Mouse (Mus musculus): ENCODE data around the gene Dnhd1. TPM values are rescaled to one million over a fixed set of nuclear protein-coding genes. Genes with fewer than 3 reads are reported as not detected.
A peak's percentile ranks its signal among the peaks of the same experiment; 100 is the strongest.

The Dnhd1 gene
- polyA plus RNA-seq (2012; rRNA removed): 1.4 and 2.3 TPM in 2 replicates

GRCm38 (mm10) chr7:105650639-105651435 is at the start of gene Dnhd1:
TSS of gene Dnhd1 (plus strand) at chr7:105650827.
- peak; percentile 36 to 42 for DNase-seq (ENCODE audit: low read depth in 1 of 2, low spot score in 2 of 2)
- WGBS: 5% methylated on average over 17 of the region's 17 CpGs
- peak; percentile 29; the same call in 1 of the 2 replicates for TF ChIP-seq CTCF (IDR thresholded peaks at IDR 0.05; ENCODE audit: extremely low read depth, insufficient read depth, insufficient read length, insufficient replicate concordance)
- no peak for TF ChIP-seq POLR2A (IDR thresholded peaks at IDR 0.05; ENCODE audit: low read depth, low read length)

GRCm38 (mm10) chr7:105602860-105603623 is 47.6 kb upstream of the Dnhd1 start:
- TF ChIP-seq POLR2A (IDR thresholded peaks at IDR 0.05; ENCODE audit: low read depth, low read length) (no peak), CTCF (IDR thresholded peaks at IDR 0.05; ENCODE audit: extremely low read depth, insufficient read depth, insufficient read length, insufficient replicate concordance) (peak; percentile 54; the same call in 1 of the 2 replicates)
- Histone ChIP-seq H3K4me3 (ENCODE audit: extremely low read depth, insufficient read depth, insufficient read length) (no peak overlapping the region), H3K27ac (ENCODE audit: insufficient read depth, low read length) (no peak overlapping the region), H3K4me1 (ENCODE audit: control insufficient read depth, insufficient read depth, insufficient read length) (no peaks in the 10 kb centered on the region), H3K27me3 (ENCODE audit: control insufficient read depth, insufficient read depth, low read length) (no peaks in the 10 kb centered on the region), H3K36me3 (ENCODE audit: control insufficient read depth, insufficient read depth, low read length) (no peaks in the 10 kb centered on the region)
- WGBS: 45% methylated on average over 9 of the region's 9 CpGs
- peak; percentile 8 to 56 for DNase-seq (ENCODE audit: low read depth in 1 of 2, low spot score in 2 of 2)

More at GRCm38 (mm10) chr7:105650639-105651435, at the start of gene Dnhd1:
- H3K36me3 ChIP-seq (ENCODE audit: control insufficient read depth, insufficient read depth, low read length): no peaks in the 10 kb centered on the region; the same call in 1 of the 2 replicates
- peaks cover 3% of the 10 kb centered on the region; the same call in 1 of the 2 replicates for H3K4me1 ChIP-seq (ENCODE audit: control insufficient read depth, insufficient read depth, insufficient read length)
- peak within 1 kb of the TSS; percentile 53 for H3K4me3 ChIP-seq (ENCODE audit: extremely low read depth, insufficient read depth, insufficient read length)
- H3K27ac ChIP-seq (ENCODE audit: insufficient read depth, low read length): no peak within 1 kb of the TSS
- H3K27me3 ChIP-seq (ENCODE audit: control insufficient read depth, insufficient read depth, low read length): no peaks in the 10 kb centered on the region

GRCm38 (mm10) chr7:105608467-105608866 is 42.2 kb upstream of the Dnhd1 start:
- Histone ChIP-seq H3K4me3 (ENCODE audit: extremely low read depth, insufficient read depth, insufficient read length) (no peak overlapping the region), H3K4me1 (ENCODE audit: control insufficient read depth, insufficient read depth, insufficient read length) (no peaks in the 10 kb centered on the region), H3K36me3 (ENCODE audit: control insufficient read depth, insufficient read depth, low read length) (no peaks in the 10 kb centered on the region), H3K27me3 (ENCODE audit: control insufficient read depth, insufficient read depth, low read length) (no peaks in the 10 kb centered on the region), H3K27ac (ENCODE audit: insufficient read depth, low read length) (no peak overlapping the region)
- WGBS: 47% methylated on average over 3 of the region's 3 CpGs
- TF ChIP-seq CTCF (IDR thresholded peaks at IDR 0.05; ENCODE audit: extremely low read depth, insufficient read depth, insufficient read length, insufficient replicate concordance): no peak
- no peak for TF ChIP-seq POLR2A (IDR thresholded peaks at IDR 0.05; ENCODE audit: low read depth, low read length)
- no peak for DNase-seq (ENCODE audit: low read depth in 1 of 2, low spot score in 2 of 2)

GRCm38 (mm10) chr7:105611767-105612166 is 38.9 kb upstream of the Dnhd1 start:
- H3K36me3 ChIP-seq (ENCODE audit: control insufficient read depth, insufficient read depth, low read length): no peaks in the 10 kb centered on the region; the same call in 1 of the 2 replicates

GRCm38 (mm10) chr7:105614400-105614799 is 36.2 kb upstream of the Dnhd1 start:
- DNase-seq (ENCODE audit: low read depth in 1 of 2, low spot score in 2 of 2): no peak
- Histone ChIP-seq H3K4me1 (ENCODE audit: control insufficient read depth, insufficient read depth, insufficient read length) (no peaks in the 10 kb centered on the region), H3K36me3 (ENCODE audit: control insufficient read depth, insufficient read depth, low read length) (peaks cover 8% of the 10 kb centered on the region), H3K27me3 (ENCODE audit: control insufficient read depth, insufficient read depth, low read length) (no peaks in the 10 kb centered on the region), H3K4me3 (ENCODE audit: extremely low read depth, insufficient read depth, insufficient read length) (no peak overlapping the region), H3K27ac (ENCODE audit: insufficient read depth, low read length) (no peak overlapping the region)
- TF ChIP-seq CTCF (IDR thresholded peaks at IDR 0.05; ENCODE audit: extremely low read depth, insufficient read depth, insufficient read length, insufficient replicate concordance): no peak
- no peak for TF ChIP-seq POLR2A (IDR thresholded peaks at IDR 0.05; ENCODE audit: low read depth, low read length)
- 91% methylated on average over 1 of the region's 1 CpGs for WGBS

More at GRCm38 (mm10) chr7:105611767-105612166, 38.9 kb upstream of the Dnhd1 start:
- Histone ChIP-seq H3K27ac (ENCODE audit: insufficient read depth, low read length) (no peak overlapping the region), H3K4me1 (ENCODE audit: control insufficient read depth, insufficient read depth, insufficient read length) (no peaks in the 10 kb centered on the region), H3K27me3 (ENCODE audit: control insufficient read depth, insufficient read depth, low read length) (no peaks in the 10 kb centered on the region), H3K4me3 (ENCODE audit: extremely low read depth, insufficient read depth, insufficient read length) (no peak overlapping the region)
- TF ChIP-seq POLR2A (IDR thresholded peaks at IDR 0.05; ENCODE audit: low read depth, low read length) (no peak), CTCF (IDR thresholded peaks at IDR 0.05; ENCODE audit: extremely low read depth, insufficient read depth, insufficient read length, insufficient replicate concordance) (no peak)
- 91% methylated on average over 1 of the region's 1 CpGs for WGBS
- no peak for DNase-seq (ENCODE audit: low read depth in 1 of 2, low spot score in 2 of 2)

GRCm38 (mm10) chr7:105615720-105616119 is 34.9 kb upstream of the Dnhd1 start:
- no peak overlapping the region for H3K27ac ChIP-seq (ENCODE audit: insufficient read depth, low read length)
- H3K4me3 ChIP-seq (ENCODE audit: extremely low read depth, insufficient read depth, insufficient read length): no peak overlapping the region
- 100% methylated on average over 1 of the region's 1 CpGs for WGBS
- peaks cover 8% of the 10 kb centered on the region for H3K36me3 ChIP-seq (ENCODE audit: control insufficient read depth, insufficient read depth, low read length)
- DNase-seq (ENCODE audit: low read depth in 1 of 2, low spot score in 2 of 2): no peak
- no peaks in the 10 kb centered on the region for H3K27me3 ChIP-seq (ENCODE audit: control insufficient read depth, insufficient read depth, low read length)
- H3K4me1 ChIP-seq (ENCODE audit: control insufficient read depth, insufficient read depth, insufficient read length): no peaks in the 10 kb centered on the region
- TF ChIP-seq CTCF (IDR thresholded peaks at IDR 0.05; ENCODE audit: extremely low read depth, insufficient read depth, insufficient read length, insufficient replicate concordance) (no peak), POLR2A (IDR thresholded peaks at IDR 0.05; ENCODE audit: low read depth, low read length) (no peak)
